Mouse (Mus musculus) ES-CJ7 (cell line): Measurements from ENCODE around the gene Aurkaip1.

Source experiments
- DNase-seq: peaks from one replicate; pipeline ENCODE4 v3.0.0; 2011; ENCODE audit warnings: low read depth, low spot score

The Aurkaip1 gene

GRCm38 (mm10) chr4:155829866-155830265, 1.2 kb upstream of the Aurkaip1 start:
- DNase-seq, result no peak

- DNase-seq, result no peak
These were observed 476 bp upstream of the Aurkaip1 start for GRCm38 (mm10) chr4:155830596-155830995.

- DNase-seq, result no peak
These were observed 759 bp downstream of the Aurkaip1 start for GRCm38 (mm10) chr4:155831831-155832230.

GRCm38 (mm10) chr4:155832321-155832720, 1.2 kb downstream of the Aurkaip1 start:
- no peak for DNase-seq

GRCm38 (mm10) chr4:155833234-155833633, 2.2 kb downstream of the Aurkaip1 start:
- DNase-seq, result no peak

- DNase-seq, result peak; percentile 83
These were observed 2.8 kb downstream of the Aurkaip1 start for GRCm38 (mm10) chr4:155833836-155834235.

GRCm38 (mm10) chr4:155837404-155838010, 6.4 kb downstream of the Aurkaip1 start:
- DNase-seq, result no peak

GRCm38 (mm10) chr4:155838187-155839153, 7.4 kb downstream of the Aurkaip1 start:
- no peak for DNase-seq

GRCm38 (mm10) chr4:155839483-155839910, 8.4 kb downstream of the Aurkaip1 start, which contains the start of gene Mxra8:
Gene Mxra8, plus strand, starts transcription at chr4:155839680.
- peak; percentile 73 for DNase-seq

GRCm38 (mm10) chr4:155840076-155841002, 9.3 kb downstream of the Aurkaip1 start:
- no peak for DNase-seq

GRCm38 (mm10) chr4:155841003-155841454, 10.0 kb downstream of the Aurkaip1 start:
- DNase-seq, result peak; percentile 91

- peak; percentile 51 for DNase-seq
These were observed 10.7 kb downstream of the Aurkaip1 start for GRCm38 (mm10) chr4:155841651-155842270.

- no peak for DNase-seq
These were observed 12.2 kb downstream of the Aurkaip1 start for GRCm38 (mm10) chr4:155843231-155843630.

- peak; percentile 83 for DNase-seq
These were observed 16.0 kb downstream of the Aurkaip1 start, which contains the start of gene Dvl1 for GRCm38 (mm10) chr4:155846871-155847578. Gene Dvl1, plus strand, starts transcription at chr4:155847402.

GRCm38 (mm10) chr4:155847591-155848352, 16.7 kb downstream of the Aurkaip1 start:
- DNase-seq, result no peak

- peak; percentile 41 for DNase-seq
These were observed 17.5 kb downstream of the Aurkaip1 start for GRCm38 (mm10) chr4:155848434-155849095.

- DNase-seq, result no peak
These were observed 18.3 kb downstream of the Aurkaip1 start for GRCm38 (mm10) chr4:155849391-155849790.

GRCm38 (mm10) chr4:155849792-155850451, 18.9 kb downstream of the Aurkaip1 start:
- no peak for DNase-seq
